Mouse (Mus musculus) yolk sac, embryonic 10.5 days (tissue): ENCODE measurements at regions not wholly inside any gene's neighbourhood (a gene's known extent, or its start where the extent isn't known, plus 50 kb on each side); places are given as distances from the start of the nearest gene placed in this dataset.

Experiments used
- DNase-seq: peaks from one replicate; pipeline ENCODE4 v3.0.0-alpha.2; 2017; ENCODE audit warnings: low spot score

DNA sequence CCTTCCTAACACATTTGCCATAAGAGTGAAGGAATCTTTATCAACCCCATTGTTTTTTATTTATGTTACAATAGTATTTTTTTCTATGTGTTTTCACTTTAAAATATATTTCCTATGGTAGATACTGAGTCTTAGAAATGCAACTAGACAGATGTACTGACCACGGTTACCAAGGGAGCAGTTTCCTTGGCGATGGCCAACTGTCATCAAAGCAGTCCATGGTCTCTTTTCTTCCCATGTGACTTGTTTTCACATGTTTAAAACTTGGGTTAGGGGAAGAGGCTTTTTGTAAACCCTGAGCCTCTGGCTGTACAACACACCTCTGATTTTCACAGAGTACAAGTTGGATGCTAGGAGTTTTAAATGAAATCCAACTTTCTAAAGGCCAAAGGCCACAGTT lies 411.9 kb upstream of the Gm765 start:
- DNase-seq, result no peak

DNA sequence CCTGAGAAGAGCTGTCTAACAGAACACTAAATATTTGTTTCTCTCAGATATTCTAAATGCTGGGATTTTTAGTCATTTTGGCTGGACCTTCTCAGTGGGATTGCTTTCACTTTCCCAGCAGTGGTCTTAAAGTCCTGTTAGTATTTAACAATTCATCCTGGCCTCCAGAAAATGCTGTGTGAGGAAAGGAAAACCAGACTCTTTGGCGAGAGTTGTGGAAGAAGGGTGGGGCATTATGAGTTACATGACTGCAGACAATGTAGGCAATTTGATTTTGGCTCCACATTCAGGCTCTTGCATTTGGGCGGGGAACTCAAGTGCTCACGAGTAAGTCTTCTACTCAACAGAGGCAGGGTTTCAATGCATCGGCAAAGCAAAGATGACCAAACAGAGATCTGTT lies 406.1 kb upstream of the Gm765 start:
- no peak for DNase-seq

DNA sequence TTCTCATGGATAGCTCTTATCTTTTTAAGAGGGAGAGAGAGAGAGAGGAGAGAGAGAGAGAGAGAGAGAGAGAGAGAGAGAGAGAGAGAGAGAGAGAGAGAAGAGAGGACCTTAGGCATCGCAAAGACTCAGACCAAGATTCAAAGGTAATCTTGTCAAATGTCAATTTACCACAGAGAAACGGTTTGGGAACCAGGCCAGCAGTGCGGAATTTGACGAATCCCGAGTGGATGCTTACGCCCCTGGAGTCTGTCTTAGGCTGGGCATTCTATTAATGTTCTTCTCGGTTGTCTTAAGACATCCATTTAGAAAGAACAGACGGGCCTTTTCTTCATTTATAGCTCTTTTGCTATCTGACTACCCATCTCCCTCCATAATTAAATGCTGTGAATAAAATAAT lies 404.4 kb upstream of the Gm765 start:
- DNase-seq, result no peak

DNA sequence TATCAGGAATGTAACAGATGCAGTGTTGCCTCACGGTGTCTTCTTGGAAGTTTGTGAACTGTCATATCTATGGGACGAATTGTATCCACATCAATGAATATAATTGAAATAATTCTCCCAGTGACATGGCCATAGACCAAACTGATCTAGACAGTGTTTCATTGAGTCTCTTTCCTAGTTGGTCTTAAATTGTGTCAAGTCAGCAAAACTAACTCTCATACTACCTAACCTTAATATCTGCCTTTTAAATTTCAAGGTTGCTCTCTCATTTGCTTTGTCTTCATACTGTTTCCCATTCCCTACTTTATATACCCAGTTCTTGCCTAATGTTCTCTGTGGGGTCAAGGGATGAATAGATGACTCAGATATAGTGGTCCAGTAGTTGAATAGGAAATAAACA lies 397.9 kb upstream of the Gm765 start:
- no peak for DNase-seq

DNA sequence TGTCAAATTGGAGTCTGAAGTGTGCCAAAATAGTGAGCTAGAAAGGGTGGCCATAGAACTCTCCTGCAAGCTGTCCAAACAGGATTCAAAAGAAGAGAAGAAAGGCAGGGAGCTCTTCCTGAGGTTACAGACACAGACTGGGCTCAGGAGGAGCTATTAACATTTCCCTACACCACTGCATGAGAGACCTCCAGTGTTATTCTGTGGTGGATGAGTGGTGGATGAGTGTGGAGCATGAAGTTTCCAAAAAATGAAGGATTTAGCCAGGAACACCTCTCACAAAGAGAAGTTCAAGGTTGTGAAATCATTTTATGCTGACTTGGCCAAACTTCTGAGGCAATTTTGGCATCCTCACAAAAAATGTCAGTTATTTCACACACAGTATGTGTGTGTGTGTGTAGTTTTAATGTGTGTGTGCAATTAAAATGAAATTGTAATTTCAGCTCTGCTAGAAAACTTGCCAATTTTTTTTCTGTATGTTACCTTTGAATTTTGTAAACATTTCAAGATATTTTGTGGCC lies 388.5 kb upstream of the Gm765 start:
- no peak for DNase-seq

DNA sequence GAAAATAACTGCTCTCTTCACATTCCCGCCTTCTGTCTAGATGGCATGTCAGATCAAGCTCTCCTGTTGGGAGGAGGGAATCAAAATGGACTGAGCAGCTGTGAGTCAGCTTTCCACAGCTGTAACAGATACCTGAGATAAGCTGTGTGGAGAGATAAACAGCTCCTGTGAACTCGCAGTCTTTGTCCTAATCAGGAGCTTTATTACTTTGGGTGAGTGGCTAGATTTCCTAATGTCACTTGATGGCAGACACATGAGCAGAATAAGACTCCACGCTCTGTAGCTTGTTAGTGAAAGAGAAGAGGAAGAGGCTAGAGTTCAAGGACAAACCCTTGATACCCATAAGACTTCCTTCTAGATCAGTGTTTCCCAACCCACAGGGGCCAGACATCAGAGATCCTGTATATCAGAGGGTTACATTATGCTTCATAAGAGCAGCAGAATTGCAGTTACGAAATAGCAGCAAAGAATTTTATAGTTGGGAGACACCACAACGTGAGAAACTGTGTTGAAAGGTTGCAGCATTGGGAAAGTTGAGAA lies 384.1 kb upstream of the Gm765 start:
- DNase-seq, result no peak

DNA sequence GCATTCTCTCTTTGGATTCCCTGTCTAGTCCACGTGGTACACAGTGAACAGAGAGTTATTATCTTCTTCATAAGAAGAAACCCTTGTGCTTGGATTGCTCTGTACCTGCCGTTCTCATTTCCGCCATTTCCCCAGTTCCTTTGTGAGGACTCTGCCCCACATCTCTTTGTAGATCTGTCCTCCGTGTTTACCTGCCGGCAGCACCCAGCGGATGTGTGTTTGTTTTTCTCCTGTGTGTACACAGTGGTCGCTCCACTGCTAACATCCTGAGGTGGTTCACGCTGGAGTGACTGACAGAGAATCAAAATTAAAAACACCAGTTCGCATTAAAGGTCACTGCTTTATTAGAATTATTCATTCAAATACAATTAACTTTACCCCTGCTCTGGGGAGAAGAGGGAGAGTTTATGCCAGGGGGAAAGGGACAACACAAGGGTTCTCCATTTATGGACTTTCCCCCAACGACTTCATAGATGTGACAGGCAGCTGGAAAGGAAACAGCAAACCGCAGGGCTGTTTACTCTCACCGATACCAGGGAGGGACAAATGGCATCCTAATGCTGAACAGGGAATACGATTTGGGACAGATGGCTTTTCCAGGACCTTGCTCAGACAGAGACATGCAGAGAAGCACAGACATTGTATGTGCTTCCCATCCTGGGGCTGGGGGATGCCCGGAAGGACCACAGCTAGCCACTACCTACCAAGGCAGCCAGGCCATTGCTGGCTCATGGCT lies 362.5 kb upstream of the Gm765 start:
- DNase-seq, result peak; percentile 76

DNA sequence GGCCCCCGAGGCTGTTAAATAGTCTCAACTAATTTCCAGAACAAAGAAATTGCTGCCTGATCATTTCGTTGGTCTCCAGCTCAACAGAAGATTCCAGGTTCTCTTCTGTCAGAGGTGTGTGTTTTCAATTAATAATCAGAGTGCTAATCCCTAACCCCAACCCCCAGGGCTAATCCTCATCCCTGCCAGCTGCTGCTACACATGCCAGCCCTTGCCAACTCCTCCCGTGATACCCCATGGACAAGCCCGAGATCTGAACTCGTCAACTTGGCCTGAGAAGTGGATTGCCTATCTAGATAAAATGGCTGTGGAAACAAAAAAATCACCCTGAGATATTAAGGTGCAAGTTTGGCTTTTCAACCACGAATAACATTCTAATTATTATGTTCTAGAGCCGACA lies 355.0 kb upstream of the Gm765 start:
- no peak for DNase-seq

DNA sequence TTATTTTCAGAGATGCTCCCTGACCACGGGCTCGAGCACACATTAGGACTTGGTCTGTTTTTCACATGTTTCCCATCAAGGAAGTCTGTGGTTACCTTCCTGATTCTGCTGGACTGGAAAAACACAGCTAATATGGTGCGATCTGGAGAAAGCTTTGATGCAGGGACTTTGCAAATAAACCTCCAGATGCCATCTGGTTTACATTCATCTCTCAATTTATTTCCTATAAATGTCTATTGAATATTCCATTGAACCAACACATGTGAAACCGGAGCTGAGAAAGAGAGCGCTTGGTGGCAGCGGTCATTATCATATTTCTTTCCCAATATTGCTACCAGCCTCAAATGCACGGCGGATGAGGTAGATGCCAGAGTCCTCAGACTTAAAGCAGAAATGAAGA lies 350.9 kb upstream of the Gm765 start:
- DNase-seq, result no peak

DNA sequence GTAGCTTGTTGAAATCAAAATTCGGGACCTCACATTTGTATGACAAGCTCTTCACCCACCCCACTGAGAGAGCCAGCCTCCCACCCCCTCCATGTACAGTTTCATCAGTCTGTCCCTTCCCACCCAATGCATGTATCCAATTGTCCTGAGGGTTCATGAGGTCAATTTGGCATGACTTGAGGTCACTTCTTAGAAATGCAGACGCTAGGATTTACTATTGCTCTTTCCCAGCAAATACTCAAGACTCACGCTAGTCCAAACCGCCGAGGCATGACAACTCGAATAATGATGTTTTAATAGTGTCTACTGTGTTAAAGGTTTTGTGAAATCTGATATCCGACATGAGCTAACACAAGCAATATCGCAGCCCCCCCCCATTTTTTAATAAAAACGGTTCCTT lies 347.6 kb upstream of the Gm765 start:
- DNase-seq, result no peak

DNA sequence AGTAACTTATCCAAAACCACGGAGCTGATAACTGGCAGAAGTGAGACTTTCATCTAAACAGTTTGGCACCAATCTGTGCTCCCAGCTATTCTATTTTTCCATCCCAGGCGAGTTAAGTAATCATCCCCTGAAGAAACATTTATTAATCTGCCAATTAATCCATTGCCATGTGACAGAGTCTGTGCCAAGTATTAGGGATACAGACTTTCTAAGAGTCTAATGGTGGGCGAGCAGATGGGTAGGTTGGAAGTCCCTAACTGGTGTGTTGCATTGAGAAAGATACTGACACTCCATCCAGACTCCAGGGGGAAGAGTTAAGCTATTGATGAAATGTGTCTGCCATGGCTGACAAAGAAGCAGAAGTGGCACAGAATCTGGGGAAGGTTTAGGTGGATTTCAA lies 346.8 kb upstream of the Gm765 start:
- DNase-seq, result no peak

DNA sequence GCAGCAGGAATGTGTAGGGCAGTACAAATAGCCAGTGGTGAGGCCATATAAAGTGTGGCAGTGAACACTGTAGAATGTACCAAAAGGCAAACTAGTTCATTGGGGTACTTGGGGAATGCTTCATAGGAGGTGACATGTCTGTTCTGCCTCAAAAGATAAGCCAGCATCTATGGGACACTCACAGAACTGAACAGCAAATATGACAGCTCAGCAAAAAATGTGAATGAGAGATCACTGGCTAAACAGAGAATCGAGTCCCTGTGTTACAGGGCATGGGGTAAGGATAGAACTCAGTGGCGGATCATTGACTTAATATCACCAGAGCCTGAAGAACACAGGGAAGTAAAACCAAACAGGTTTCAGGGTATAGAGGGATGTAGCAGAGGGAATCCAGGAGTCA lies 346.1 kb upstream of the Gm765 start:
- DNase-seq, result no peak

DNA sequence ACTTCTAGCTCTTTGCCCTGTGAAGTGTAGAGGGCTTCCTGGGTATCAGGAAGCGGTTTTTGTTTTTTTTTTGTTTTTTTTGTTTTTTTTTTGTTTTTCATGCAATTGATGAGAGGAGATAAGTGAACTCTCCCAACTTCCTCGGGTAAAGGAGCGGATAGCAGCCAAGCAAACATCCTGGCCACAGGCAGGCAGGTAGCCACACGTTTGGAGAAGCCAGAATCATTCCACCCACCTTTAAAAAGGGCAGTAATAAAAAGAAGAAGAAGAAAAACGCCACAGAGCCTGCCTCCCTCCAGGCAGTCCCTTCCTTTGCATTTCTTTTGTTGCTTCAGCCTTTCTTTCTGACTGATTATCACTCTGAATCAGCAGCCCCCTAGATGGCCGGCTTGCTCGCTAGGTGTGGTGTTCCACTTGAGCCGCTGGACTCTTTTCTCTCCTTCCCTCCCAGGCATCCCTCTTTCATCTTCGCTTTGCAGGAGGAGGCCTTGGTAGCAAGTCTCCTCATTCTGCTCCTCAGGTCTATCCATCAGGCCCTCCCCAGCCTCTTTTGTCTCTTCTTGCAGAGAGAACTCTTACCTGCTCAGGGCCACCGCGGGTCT lies 323.9 kb upstream of the Gm765 start:
- DNase-seq, result no peak

DNA sequence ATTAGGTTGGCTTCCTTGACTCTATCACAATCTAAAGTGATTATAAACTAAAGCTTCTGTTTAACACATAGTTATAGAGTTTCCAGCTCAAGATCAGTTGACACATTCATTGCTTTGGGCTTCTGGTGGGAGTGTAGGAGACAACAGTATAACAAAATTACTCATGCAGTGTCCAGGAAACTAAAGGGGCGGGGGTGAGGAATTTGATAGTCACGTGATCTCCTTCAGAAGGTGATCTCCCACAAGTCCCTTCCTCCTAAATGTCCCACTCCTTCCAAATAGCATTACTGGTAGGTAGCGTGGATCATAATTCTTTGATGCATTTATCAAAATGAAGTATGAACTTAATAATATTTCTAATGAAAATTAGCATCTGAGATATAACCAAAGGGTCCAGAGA lies 309.3 kb upstream of the Gm765 start:
- no peak for DNase-seq

DNA sequence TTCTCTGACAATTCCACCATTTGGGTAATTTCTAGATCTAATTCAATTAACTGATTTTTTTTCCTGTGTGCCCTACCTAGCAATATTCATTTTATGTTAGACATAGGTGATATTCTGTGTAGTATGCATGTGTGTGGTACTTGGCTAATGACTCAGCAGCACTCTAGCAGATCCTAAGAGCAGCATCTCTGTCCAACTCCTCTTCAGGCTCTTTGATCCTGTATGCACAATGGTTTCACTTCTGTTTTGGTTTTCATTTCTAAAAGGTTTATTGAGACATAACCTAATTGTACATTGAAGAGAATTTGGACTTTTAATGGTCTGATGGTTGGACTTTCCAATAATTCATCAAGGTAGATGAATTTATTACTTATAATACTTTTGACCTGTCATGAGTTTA lies 308.8 kb upstream of the Gm765 start:
- no peak for DNase-seq

DNA sequence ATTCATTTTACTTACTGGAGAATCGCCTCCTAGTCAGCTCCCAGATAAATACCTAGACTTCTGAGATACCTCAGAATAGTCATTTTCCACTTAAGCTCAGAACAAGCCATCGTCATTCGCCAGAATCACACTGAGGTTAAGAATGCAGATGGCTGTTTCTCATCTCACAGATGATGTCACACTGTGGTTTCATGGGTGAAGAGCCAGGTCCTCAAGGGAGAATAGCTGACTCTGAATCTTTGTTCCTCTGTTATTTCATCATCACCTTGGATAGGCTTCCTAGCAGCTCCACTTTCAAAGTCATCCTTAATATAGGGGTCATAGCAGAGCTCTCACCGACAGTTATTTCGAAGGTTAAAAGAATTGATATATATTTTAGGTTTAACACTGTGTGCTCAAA lies 297.8 kb upstream of the Gm765 start:
- DNase-seq, result no peak

DNA sequence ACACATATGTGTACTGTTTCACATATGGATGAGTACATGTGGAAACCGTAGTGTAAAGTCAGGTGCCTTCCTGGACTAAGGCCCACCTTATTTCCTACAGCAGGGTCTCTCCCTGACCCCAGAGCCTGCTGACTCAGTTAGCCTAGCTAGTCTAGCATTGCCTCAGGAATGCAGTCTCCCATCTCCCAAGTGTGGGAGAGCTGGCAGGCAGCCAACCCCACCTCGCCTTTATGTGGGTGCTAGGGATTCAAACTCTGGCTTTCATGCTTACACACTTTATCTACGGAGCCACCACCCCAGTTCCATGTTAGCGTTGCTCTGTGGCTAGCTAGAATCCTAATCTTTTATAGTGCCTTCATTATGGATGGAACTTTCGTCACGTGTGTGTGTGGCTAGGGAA lies 293.3 kb upstream of the Gm765 start:
- no peak for DNase-seq

DNA sequence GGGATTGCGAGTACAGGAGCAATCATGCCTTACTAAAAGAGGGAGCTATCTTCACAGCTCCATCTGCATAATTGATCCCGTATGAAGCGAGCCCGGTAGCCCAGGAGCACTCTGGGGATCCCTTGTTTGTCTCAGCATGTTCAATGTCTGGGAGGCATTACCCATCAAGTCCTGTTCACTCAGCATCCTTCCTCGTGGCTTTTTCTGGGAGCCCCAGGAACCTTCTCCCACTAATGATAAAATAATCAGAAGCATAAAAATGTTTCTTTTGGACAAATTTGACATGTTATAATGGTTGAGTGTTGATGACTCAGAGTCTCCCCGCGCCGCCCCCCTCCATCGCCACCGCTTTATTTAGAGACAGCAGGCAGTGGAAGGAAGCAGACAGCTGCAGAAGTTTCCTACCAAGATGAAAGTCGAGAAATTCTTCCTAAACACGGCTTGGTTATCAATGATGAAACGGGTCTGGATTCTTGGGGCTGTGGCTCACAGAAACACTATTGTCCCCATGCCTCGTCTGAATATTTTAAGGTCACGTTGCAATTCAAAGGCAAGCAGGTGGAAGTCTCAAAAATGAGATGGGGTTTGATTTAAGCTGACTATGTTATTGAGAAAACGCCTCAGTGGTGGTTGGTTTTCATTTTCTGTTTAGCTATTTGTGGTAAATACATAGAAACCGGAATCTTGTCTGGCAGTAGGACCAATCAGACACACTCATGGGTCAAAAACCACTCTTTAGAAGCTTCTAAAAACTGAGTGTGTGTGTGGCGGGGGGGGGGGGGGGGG lies 289.9 kb upstream of the Gm765 start:
- DNase-seq, result no peak

DNA sequence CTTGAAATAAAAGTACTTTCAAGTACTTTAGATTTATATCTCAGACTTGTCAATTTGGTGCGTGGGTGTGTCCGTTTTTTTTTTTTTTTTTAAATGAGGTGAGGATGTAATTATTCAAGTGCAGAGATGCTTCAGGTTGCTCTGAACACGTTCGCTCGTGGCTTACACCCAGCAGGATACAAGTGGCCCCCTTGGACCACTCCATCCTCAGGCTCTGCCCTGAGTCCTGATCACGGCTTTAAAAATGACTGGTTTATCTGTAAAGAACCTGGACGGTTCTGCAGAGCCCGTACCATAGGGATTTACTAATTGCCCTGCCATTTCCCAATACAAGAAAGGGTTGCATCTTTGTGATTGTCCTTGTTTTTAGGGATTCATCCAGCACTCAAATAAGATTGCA lies 288.7 kb upstream of the Gm765 start:
- no peak for DNase-seq

DNA sequence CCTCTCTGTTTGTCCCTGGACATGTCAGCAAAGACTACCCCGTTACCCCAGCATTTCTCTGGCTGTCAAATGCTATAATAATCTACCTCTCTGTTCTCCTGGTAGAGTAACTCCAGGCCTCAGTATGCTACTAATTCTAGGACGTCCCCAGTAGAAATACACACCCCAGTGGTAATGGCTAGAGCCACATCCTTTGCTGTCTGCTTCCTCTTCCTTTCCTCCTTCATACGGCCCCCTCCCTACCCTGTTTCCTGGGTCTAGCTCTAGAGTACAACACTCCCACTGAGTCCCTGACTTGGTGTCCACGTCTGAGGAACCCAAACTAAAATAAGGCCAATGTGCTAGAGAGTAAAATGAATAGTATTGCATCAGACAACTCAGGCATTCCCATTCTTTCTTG lies 287.1 kb upstream of the Gm765 start:
- DNase-seq, result no peak

DNA sequence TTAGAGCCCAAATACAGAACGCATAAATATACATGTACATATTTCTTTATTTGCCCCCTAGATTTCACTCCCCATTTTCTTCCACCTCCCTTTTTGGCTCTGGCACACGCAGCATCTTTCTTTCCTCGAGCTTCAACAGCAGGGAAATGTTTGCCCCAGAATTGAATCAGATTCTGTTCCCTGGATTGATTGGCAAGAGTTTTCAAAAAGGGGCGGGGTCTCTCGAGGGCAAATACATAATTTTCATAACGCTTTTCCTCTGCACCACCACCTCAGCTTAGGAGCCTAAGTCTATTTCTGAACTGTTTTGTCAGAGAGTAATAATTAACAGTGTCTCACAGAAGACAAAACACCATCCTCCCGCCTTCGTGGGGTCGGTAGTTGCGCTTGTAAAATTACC lies 283.9 kb upstream of the Gm765 start:
- no peak for DNase-seq

DNA sequence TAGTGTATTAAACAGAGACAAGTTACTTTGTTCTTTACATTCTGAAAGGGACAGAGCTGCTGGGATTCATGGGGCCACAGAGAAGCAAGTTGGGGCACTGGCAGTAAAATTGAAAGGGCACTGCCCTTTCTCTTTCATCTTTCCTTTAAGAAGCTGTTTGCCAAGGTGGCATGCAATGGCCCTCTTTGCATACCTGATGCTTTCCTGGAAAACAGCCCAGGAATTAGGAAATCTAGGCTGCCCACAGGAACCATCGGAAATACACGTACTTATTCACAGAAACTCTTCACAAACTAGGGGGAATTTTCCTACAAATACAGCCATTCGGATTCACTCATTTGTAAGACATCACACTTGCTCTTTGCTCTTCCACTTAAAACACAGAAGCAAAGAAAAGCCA lies 278.3 kb upstream of the Gm765 start:
- DNase-seq, result no peak

DNA sequence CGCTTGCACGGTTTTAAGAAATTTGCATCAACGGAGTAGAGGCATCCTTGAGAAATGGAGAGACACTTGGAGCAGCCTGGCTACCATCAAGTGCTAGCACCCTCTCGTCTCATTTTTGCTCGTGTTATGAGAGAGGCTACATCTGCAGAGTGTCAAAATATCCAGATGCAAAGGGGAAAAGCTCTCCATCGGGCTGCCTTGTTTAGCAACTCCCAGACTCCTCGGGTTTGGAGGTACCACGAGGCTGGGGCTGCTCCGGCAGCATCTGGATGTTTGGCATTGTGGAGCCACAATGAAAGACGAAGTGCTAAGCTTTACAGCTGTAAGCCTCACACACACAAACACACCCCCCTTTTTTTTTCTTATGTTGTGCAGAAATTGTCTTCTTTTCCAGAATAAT lies 270.5 kb upstream of the Gm765 start:
- no peak for DNase-seq
